Mouse (Mus musculus) liver, adult 2 months (tissue): ENCODE measurements at regions not wholly inside any gene's neighbourhood (a gene's known extent, or its start where the extent isn't known, plus 50 kb on each side); places are given as distances from the start of the nearest gene placed in this dataset.

Experiments
- CTCF ChIP-seq: fragments of 200-500 bp; IDR thresholded peaks from 2 replicates; pipeline ENCODE4 v1.5.1; 2011; ENCODE audit warnings: low read depth, low read length, control low read depth
- POLR2A ChIP-seq: fragments of 200-500 bp; IDR thresholded peaks from 2 replicates; pipeline ENCODE4 v1.6.1; 2011; ENCODE audit warnings: low read length, control low read depth; ENCODE audit not compliant: insufficient read depth; ENCODE audit errors: extremely low read depth

DNA sequence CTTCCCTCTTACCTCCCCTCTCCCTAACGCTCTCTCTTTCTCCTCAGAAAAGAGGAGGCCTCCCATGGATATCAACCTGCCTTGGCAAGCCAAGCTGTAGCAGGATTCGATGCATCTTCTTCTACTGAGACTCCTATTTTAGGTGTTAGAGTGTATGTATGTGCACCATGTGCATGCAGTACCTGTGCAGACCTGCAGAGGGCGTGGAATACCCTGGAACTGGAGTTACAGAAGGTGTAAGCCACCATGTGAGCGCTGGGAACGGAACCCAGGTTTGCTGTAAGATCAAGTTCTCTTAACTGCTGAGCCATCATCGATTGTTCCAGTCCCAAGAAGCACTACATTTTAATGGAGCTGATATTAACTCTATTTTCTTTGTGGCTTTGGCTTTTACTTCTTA, 146.8 kb downstream of the Tmx1 start:
- TF ChIP-seq CTCF (0 out of 2 replicates have a peak, but pooled peaks have one; percentile 14), POLR2A (no peak)
